ENCODE assay signal across 9 mouse cellular contexts in the genomic region with DNA sequence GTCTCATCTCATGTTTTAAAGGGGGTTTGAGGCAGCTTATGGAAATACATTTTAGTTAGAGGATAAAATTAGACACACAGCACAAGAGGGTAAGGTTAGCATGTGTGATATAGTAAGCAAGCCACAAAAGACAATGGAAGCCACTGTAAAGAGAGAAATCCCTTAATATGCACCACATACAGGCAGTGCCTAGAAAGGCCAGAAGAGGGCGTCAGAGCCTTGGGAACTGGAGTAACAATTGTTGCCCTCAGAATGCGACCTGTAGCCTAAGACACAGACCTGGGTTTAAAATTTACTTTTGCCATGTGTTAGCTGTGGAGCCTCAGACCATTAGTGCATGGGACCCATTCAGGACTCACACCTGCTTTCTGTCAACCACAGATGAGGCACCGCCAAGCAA. TPM values are rescaled to one million over a fixed set of nuclear protein-coding genes. Genes with fewer than 3 reads are reported as not detected.
A peak's percentile ranks its signal among the peaks of the same experiment; 100 is the strongest.
DNase-seq lines count a peak whose midpoint lies in the region; ATAC-seq lines count a peak whose summit lies in the region.
"Had no signal": no experiment of that assay in that cellular context is flagged by ENCODE, and none has a peak within 500 bp of the region (broad histone marks: within the 10 kb centered on the region; RNA-seq: fewer than 3 reads in every experiment).

No protein-coding gene starts in this region.

- no peaks in the 10 kb centered on the region for H3K36me3 ChIP-seq in midbrain, embryonic 13.5 days
- H3K36me3 ChIP-seq: lung, embryonic 15.5 days had no signal

- no peak overlapping the region for H3K9ac ChIP-seq in midbrain, embryonic 13.5 days (replicated peaks)
- H3K9ac ChIP-seq: lung, embryonic 15.5 days had no signal

- H3K4me2 ChIP-seq in midbrain, embryonic 13.5 days (replicated peaks) = no peak overlapping the region
- H3K4me2 ChIP-seq: lung, embryonic 15.5 days had no signal

- DNase-seq in gastrocnemius, postnatal 10 days = peak; percentile 20
- no peak for DNase-seq in gastrocnemius, adult 8-10 months (ENCODE audit: low spot score in 2 of 2)
- DNase-seq in right cerebral cortex, postnatal 14 days = peak; percentile 41
- DNase-seq in right cerebral cortex, postnatal 36 days (ENCODE audit: low spot score in 2 of 2) = no peak
- DNase-seq in embryo, embryonic 10 days (ENCODE audit: low spot score) = peak; percentile 59
- DNase-seq in naive thymus-derived CD4-positive, alpha-beta T cell, adult 2 months (ENCODE audit: low read depth) = peak; percentile 13

- no peaks in the 10 kb centered on the region for H3K9me3 ChIP-seq in midbrain, embryonic 13.5 days
- H3K9me3 ChIP-seq: lung, embryonic 15.5 days had no signal

- no peak for ATAC-seq in granulocyte monocyte progenitor cell, adult 5-6 weeks (replicated peaks; ENCODE audit: poor library complexity, severe bottlenecking)
- ATAC-seq in midbrain, embryonic 13.5 days = no peak

- peaks cover 13% of the 10 kb centered on the region for H3K4me1 ChIP-seq in midbrain, embryonic 13.5 days (replicated peaks)

- 34% methylated on average over 3 of the region's 3 CpGs for WGBS in midbrain, embryonic 13.5 days

- no peak overlapping the region for H3K27ac ChIP-seq in midbrain, embryonic 13.5 days
- H3K27ac ChIP-seq: lung, embryonic 15.5 days had no signal

- no peak overlapping the region for H3K4me3 ChIP-seq in midbrain, embryonic 13.5 days (replicated peaks)
- H3K4me3 ChIP-seq: lung, embryonic 15.5 days had no signal

- peaks cover 4% of the 10 kb centered on the region; the same call in 1 of the 2 replicates for H3K27me3 ChIP-seq in midbrain, embryonic 13.5 days
- H3K27me3 ChIP-seq: lung, embryonic 15.5 days had no signal

RNA-seq across cellular contexts. Expression of gene Garnl3, which starts 54.2 kb away (rescaled TPM):
- total RNA-seq in gastrocnemius, postnatal 10 days (2021) = 1 to 10 TPM; 3.1 to 4.7 TPM
- total RNA-seq in gastrocnemius, adult 8-10 months (2022) = 1 to 10 TPM in 1 of 4 experiments, under 1 TPM in 2, not detected in 1; 0.32 to 1.1 (median 0.99) TPM
- total RNA-seq in granulocyte monocyte progenitor cell, adult 5-6 weeks (2014; fragmentation: Nextera tagmentation) = not detected in 2 replicates
- 0.13 TPM in 1 of 2 replicates, not detected in the other for total RNA-seq in granulocyte monocyte progenitor cell, adult 5-6 weeks (2017)
- polyA plus RNA-seq in midbrain, embryonic 13.5 days (2015; fragmentation: Nextera tagmentation; extraction: Ambion mirVana) = 22.9 and 24.2 TPM in 2 replicates

Comparison
In these comparisons a context has a peak if more than half of its experiments do, and no peak if none do; other contexts are left out.
1. DNase-seq: peak in gastrocnemius, postnatal 10 days (single experiment), right cerebral cortex, postnatal 14 days (single experiment), embryo, embryonic 10 days (single experiment) and naive thymus-derived CD4-positive, alpha-beta T cell, adult 2 months (single experiment); none in gastrocnemius, adult 8-10 months (0 of 2) and right cerebral cortex, postnatal 36 days (0 of 2).